Mouse (Mus musculus): ENCODE results near the gene Sptlc2.

GRCm38 (mm10) chr12:87282743-87283142, 105.4 kb downstream of the Sptlc2 start:
- TF ChIP-seq CTCF (IDR thresholded peaks at IDR 0.05; ENCODE audit: low read depth) (no peak), EP300 (IDR thresholded peaks at IDR 0.05; ENCODE audit: low read depth) (no peak)
